Mouse (Mus musculus): Measurements from ENCODE around the gene Gm2163.
"Not testable (repeated sequence)": the region's sequence is repeated elsewhere in the genome, so short reads cannot be mapped to it uniquely, and the experiment has no call there.

The Gm2163 gene

DNA sequence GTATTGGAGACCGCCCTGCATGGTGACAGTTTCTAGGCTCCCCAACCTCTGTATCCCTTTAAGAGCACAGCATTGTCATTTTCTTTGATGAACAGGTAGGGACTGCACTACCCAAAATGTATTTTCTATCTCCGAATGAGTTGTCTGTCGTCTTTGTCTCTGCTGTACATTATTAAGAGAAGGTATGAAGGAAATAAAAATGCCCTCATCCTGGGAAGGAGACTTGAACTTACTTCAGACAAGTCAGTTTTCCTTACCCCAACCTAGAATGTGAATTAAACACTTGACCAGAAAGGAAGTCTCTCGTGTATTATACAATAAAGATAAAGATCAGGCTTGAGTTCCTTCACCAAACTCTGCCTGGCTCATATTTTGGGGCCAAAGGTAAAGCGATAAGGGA lies at the start of gene Gm2163:
Gene Gm2163 (plus strand): TSS at position 301 of the 400 bp plus-strand sequence.
- not testable (repeated sequence) for DNase-seq (ENCODE audit: low spot score)

- DNase-seq (ENCODE audit: low spot score): not testable (repeated sequence)
Observed at GRCm38 (mm10) chr4:42439078-42439477, 27.5 kb upstream of the Gm2163 start, which contains the start of gene Gm21586. Gm21586 (plus strand) TSS chr4:42439378.

DNA sequence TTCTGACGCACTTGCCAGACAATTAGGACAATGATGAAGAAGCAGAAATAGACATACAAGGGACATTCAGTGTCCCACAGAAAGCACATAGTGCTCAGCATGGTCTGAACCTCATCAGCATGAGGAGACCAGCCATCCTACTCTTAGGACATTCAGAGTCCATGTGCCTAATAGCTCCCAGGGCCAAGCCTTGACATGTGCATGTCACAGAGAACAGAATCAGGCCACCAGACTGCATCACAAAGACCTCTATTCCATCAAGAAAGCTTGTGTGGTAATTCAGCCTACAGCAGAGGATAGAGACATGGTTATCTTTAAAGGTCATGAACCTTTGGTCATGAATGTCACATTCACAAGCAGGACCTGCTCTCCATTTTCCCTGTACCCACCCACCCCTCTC lies 61.5 kb downstream of the Gm2163 start, which contains the start of gene Fam205a2:
Gene Fam205a2 (minus strand): TSS at position 101 of the 400 bp plus-strand sequence.
- DNase-seq (ENCODE audit: low spot score): not testable (repeated sequence)

DNA sequence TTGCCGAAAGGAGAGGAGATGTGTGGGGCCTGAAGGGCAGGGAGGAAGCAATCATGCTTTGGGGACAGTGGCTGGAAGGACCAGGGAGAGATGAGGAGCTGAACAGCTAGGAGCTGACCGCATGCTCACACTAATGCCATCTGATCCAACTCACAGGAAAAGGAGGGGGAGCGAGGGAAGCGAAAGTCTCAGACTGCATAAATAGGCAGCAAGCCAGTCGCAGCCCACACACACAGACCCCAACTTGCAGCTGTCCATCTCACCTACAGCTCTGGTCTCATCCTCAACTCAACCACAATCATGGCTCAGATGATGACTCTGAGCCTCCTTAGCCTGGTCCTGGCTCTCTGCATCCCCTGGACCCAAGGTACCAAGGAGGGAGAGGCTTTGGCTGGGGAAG lies 145.3 kb downstream of the Gm2163 start, which contains the start of gene Gm10591:
Gene Gm10591 (plus strand): TSS at position 301 of the 400 bp plus-strand sequence.
- not testable (repeated sequence) for DNase-seq (ENCODE audit: low spot score)

DNA sequence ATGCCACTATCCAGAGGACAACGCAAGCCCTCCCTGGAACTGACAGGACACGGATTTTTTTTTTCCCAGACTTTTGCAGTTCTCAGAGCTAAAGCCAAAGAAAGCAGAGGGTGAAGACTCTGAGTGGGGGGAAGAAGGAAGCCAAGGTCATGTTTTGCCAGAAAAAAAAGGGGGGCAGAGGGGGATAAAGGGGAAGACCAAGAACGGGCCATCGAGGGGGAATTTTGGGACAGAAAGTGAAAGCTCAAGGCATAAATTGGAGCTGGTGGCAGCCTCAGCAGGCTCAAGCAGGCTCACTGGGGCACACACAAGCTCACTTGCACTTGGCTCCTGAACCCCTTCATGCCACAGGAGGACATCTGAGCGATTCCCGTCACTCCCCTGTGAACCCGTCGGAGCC lies 162.9 kb downstream of the Gm2163 start, which contains the start of gene Gm2564:
Gene Gm2564 (plus strand): TSS at position 301 of the 400 bp plus-strand sequence.
- not testable (repeated sequence) for DNase-seq (ENCODE audit: low spot score)
